Mouse (Mus musculus): ENCODE data around the gene Trim30b.

DNA sequence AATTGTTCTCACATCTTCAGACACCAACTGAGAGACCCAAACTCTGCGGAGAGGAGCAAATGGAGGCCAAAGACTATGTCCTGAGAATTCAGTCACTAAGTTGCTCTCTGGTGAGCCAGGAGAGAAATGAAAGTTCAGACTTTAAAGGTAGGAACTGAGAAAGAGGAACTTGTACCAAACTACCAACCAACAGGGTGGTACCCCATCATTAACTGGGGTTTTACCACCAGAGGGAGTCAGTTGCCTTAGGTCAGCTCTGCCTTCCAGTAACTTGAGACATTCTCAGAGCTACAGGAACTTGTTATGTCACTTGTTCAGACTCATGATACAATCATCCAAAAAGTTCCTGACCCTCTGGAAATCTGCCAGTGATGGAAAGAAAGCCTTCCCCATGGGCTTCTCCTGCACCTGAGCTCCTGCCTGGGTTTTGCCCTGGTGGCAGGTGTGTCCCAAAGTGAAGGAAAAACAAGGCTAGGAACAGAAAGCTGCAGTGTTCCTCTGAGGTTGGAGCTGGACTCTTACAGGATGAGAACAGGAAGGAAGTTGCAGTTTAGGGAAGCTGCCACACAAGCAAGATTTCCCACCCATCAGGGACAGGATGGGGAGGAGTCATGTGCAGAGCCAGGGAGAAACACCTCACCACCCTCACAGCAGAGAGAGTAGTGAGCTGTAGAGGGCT, at the start of gene Trim30b:
- no peak for TF ChIP-seq CTCF (IDR thresholded peaks at IDR 0.05; ENCODE audit: low read depth, low read length)
- no peak for TF ChIP-seq POLR2A (IDR thresholded peaks at IDR 0.05; ENCODE audit: borderline replicate concordance, low read depth, low read length)
